8 mouse cellular contexts compared by ENCODE assay signal in genomic region chr7:100663190-100663589, GRCm38 (mm10). TPM values are rescaled to one million over a fixed set of nuclear protein-coding genes. Genes with fewer than 3 reads are reported as not detected.
DNase-seq lines count a peak whose midpoint lies in the region; ATAC-seq and TF ChIP-seq lines count a peak whose summit lies in the region.

No protein-coding gene starts in this region.

- H3K4me3 ChIP-seq in CH12.LX (replicated peaks in 1 of 3; ENCODE audit: low read depth in 2 of 3, low read length in 2 of 3, poor library complexity in 1 of 3), result no peak overlapping the region
- H3K4me3 ChIP-seq in forebrain, embryonic 13.5 days, result no peak overlapping the region
- no peak overlapping the region for H3K4me3 ChIP-seq in liver, embryonic 16.5 days (ENCODE audit: low read depth, low read length)
- H3K4me3 ChIP-seq in neural tube, embryonic 13.5 days, result 0 out of 2 replicates have a peak overlapping the region, but pooled peaks have one; percentile 8

- peaks cover 14 to 27% of the 10 kb centered on the region in 2 experiments for H3K4me1 ChIP-seq in CH12.LX (ENCODE audit: control insufficient read depth in 1 of 2, insufficient read depth in 2 of 2)
- peaks cover 9% of the 10 kb centered on the region for H3K4me1 ChIP-seq in forebrain, embryonic 13.5 days
- H3K4me1 ChIP-seq in liver, embryonic 16.5 days (ENCODE audit: control insufficient read depth, low read depth, low read length), result peaks cover 5% of the 10 kb centered on the region
- H3K4me1 ChIP-seq in neural tube, embryonic 13.5 days (replicated peaks), result peaks cover 23% of the 10 kb centered on the region

- WGBS in forebrain, embryonic 13.5 days, result 2% methylated on average over 13 of the region's 13 CpGs
- WGBS in liver, embryonic 16.5 days (ENCODE audit: insufficient replicate concordance), result 3% methylated on average over 13 of the region's 13 CpGs
- under 1% methylated on average over 13 of the region's 13 CpGs for WGBS in neural tube, embryonic 13.5 days

- peak; percentile 97 to 98 for TF ChIP-seq CTCF in CH12.LX (conservative IDR thresholded peaks at IDR 0.05 in 1 of 2, IDR thresholded peaks at IDR 0.05 in 1 of 2; ENCODE audit: low read depth in 2 of 2, low read length in 2 of 2)

- no peaks in the 10 kb centered on the region for H3K79me2 ChIP-seq in CH12.LX (replicated peaks; ENCODE audit: control insufficient read depth, extremely low read depth, insufficient read depth, poor library complexity, severe bottlenecking)

- H3K27me3 ChIP-seq in CH12.LX (replicated peaks), result peaks cover 46% of the 10 kb centered on the region
- no peaks in the 10 kb centered on the region for H3K27me3 ChIP-seq in forebrain, embryonic 13.5 days
- H3K27me3 ChIP-seq in liver, embryonic 16.5 days (ENCODE audit: control insufficient read depth, insufficient read depth, low read depth, low read length), result peaks cover 13% of the 10 kb centered on the region
- no peaks in the 10 kb centered on the region for H3K27me3 ChIP-seq in neural tube, embryonic 13.5 days

- no peak overlapping the region for H3K9ac ChIP-seq in CH12.LX (ENCODE audit: insufficient read depth, low read depth)
- H3K9ac ChIP-seq in forebrain, embryonic 13.5 days, result peak overlapping the region; percentile 43
- H3K9ac ChIP-seq in liver, embryonic 16.5 days (ENCODE audit: low read depth, low read length), result no peak overlapping the region
- peak overlapping the region; percentile 32 for H3K9ac ChIP-seq in neural tube, embryonic 13.5 days

- intact Hi-C loops in heart, postnatal 10 days (cut with DNase I), result loop anchor here (1.0 to 5.0 kb wide), 3 partner anchors 18 to 236 kb away; no protein-coding TSS in a partner anchor

- dilution Hi-C loops in CH12.LX (cut with MboI; ENCODE audit: extremely low pct_ligation_motif_present, extremely low pct_unique_long_range_greater_than_20kb, low sequenced_read_pairs), result no loop called here

- H3K27ac ChIP-seq in CH12.LX (ENCODE audit: insufficient read depth, low read depth), result no peak overlapping the region
- H3K27ac ChIP-seq in forebrain, embryonic 13.5 days, result no peak overlapping the region
- no peak overlapping the region for H3K27ac ChIP-seq in liver, embryonic 16.5 days (ENCODE audit: low read length)
- peak overlapping the region; percentile 47 for H3K27ac ChIP-seq in neural tube, embryonic 13.5 days (replicated peaks)

- in situ Hi-C loops in CH12.LX (cut with MboI; ENCODE audit: low pct_ligation_motif_present, low pct_unique_long_range_greater_than_20kb, low sequenced_read_pairs), result no loop called here

- peak; percentile 90 for DNase-seq in CH12.LX (ENCODE audit: extremely low read depth)
- peak; percentile 76 for DNase-seq in c-Kit-positive CD71-positive TER-119-positive erythroid progenitor cells, embryonic 14.5 days (ENCODE audit: low spot score)
- peak; percentile 95 to 96 for DNase-seq in heart, postnatal 10 days
- peak; percentile 98 for DNase-seq in kidney, postnatal 4 days
- peak; percentile 74 for DNase-seq in telencephalon, adult 2 months (ENCODE audit: low read depth, low spot score)

- TF ChIP-seq EP300 in CH12.LX (IDR thresholded peaks at IDR 0.05; ENCODE audit: low read length), result peak; percentile 18; the same call in 1 of the 2 replicates

- peak; percentile 87 for TF ChIP-seq RAD21 in CH12.LX (IDR thresholded peaks at IDR 0.05; ENCODE audit: low read depth, low read length)

- ATAC-seq in forebrain, embryonic 13.5 days, result peak; percentile 89
- peak; percentile 70 for ATAC-seq in liver, embryonic 16.5 days (ENCODE audit: low read depth)
- peak; percentile 93 for ATAC-seq in neural tube, embryonic 13.5 days (ENCODE audit: low read depth)

- no peaks in the 10 kb centered on the region for H3K36me3 ChIP-seq in CH12.LX (replicated peaks in 1 of 2; ENCODE audit: control insufficient read depth in 1 of 2, insufficient read depth in 1 of 2, low read length in 1 of 2)
- H3K36me3 ChIP-seq in forebrain, embryonic 13.5 days (ENCODE audit: poor library complexity, severe bottlenecking), result no peaks in the 10 kb centered on the region
- H3K36me3 ChIP-seq in liver, embryonic 16.5 days (ENCODE audit: control insufficient read depth, insufficient read depth), result no peaks in the 10 kb centered on the region
- H3K36me3 ChIP-seq in neural tube, embryonic 13.5 days, result no peaks in the 10 kb centered on the region

- no peaks in the 10 kb centered on the region for H3K9me3 ChIP-seq in CH12.LX (replicated peaks; ENCODE audit: low read length)
- no peaks in the 10 kb centered on the region for H3K9me3 ChIP-seq in forebrain, embryonic 13.5 days (replicated peaks)
- H3K9me3 ChIP-seq in liver, embryonic 16.5 days (replicated peaks; ENCODE audit: control insufficient read depth, low read length), result no peaks in the 10 kb centered on the region
- H3K9me3 ChIP-seq in neural tube, embryonic 13.5 days, result no peaks in the 10 kb centered on the region

- TF ChIP-seq POLR2A in CH12.LX (IDR thresholded peaks at IDR 0.05; ENCODE audit: low read depth, low read length), result no peak

- H3K4me2 ChIP-seq in CH12.LX (ENCODE audit: insufficient read depth, low read depth, poor library complexity, severe bottlenecking), result peak overlapping the region; percentile 69
- peak overlapping the region; percentile 41 for H3K4me2 ChIP-seq in forebrain, embryonic 13.5 days
- no peak overlapping the region for H3K4me2 ChIP-seq in liver, embryonic 16.5 days (ENCODE audit: low read depth, low read length)
- peak overlapping the region; percentile 44 for H3K4me2 ChIP-seq in neural tube, embryonic 13.5 days

TF ChIP-seq in CH12.LX, 34 proteins besides CTCF, POLR2A, EP300 and RAD21 (continues in another document):
- TF ChIP-seq RCOR1 (conservative IDR thresholded peaks at IDR 0.05; ENCODE audit: low read depth, low read length) (no peak), TCF12 (IDR thresholded peaks at IDR 0.05; ENCODE audit: low read depth, low read length) (0 out of 2 replicates have a peak, but pooled peaks have one; percentile 37), MAFK (IDR thresholded peaks at IDR 0.05; ENCODE audit: insufficient replicate concordance, low read length) (no peak), USF1 (IDR thresholded peaks at IDR 0.05; ENCODE audit: low read depth, low read length) (no peak), POLR2AphosphoS2 (IDR thresholded peaks at IDR 0.05; ENCODE audit: low read depth, low read length) (no peak), NELFE (IDR thresholded peaks at IDR 0.05; ENCODE audit: low read depth, low read length) (no peak; the same call in 1 of the 2 replicates), MXI1 (IDR thresholded peaks at IDR 0.05; ENCODE audit: low read depth, low read length) (no peak; the same call in 1 of the 2 replicates), MEF2A (IDR thresholded peaks at IDR 0.05; ENCODE audit: borderline replicate concordance, low read depth, low read length) (peak; percentile 19; the same call in 1 of the 2 replicates), SMC3 (IDR thresholded peaks at IDR 0.05; ENCODE audit: low read depth, low read length) (peak; percentile 93), CHD1 (IDR thresholded peaks at IDR 0.05; ENCODE audit: low read depth, low read length) (no peak), USF2 (conservative IDR thresholded peaks at IDR 0.05; ENCODE audit: low read depth, low read length) (no peak), PAX5 (IDR thresholded peaks at IDR 0.05; ENCODE audit: low read length) (no peak), MAX (IDR thresholded peaks at IDR 0.05; ENCODE audit: low read length) (0 out of 2 replicates have a peak, but pooled peaks have one; percentile 32), UBTF (IDR thresholded peaks at IDR 0.05; ENCODE audit: low read depth, low read length) (no peak), SIN3A (IDR thresholded peaks at IDR 0.05; ENCODE audit: low read length) (peak; percentile 51; the same call in 1 of the 2 replicates), BHLHE40 (IDR thresholded peaks at IDR 0.05; ENCODE audit: low read depth, low read length) (0 out of 2 replicates have a peak, but pooled peaks have one; percentile 33), HCFC1 (IDR thresholded peaks at IDR 0.05; ENCODE audit: low read depth, low read length) (no peak)

RNA-seq across cellular contexts. Expression of gene Plekhb1, which starts 1.0 kb away (rescaled TPM):
- 0.04 and 0.08 TPM in 2 replicates for total RNA-seq in CH12.LX (2012; rRNA removed)
- not detected in 2 replicates for total RNA-seq in CH12.LX (2014; rRNA removed)
- not detected in 2 replicates for polyA plus RNA-seq in CH12.LX (2012; ENCODE audit: insufficient read length, low read depth)
- 3.5 and 3.9 TPM in 2 replicates for polyA plus RNA-seq in forebrain, embryonic 13.5 days (2015; fragmentation: Nextera tagmentation; extraction: Ambion mirVana)
- total RNA-seq in heart, postnatal 10 days (2021), result 1 to 10 TPM; 1.6 to 2.3 TPM
- polyA plus RNA-seq in liver, embryonic 16.5 days (2015; fragmentation: Nextera tagmentation; extraction: Ambion mirVana), result 0.33 and 0.65 TPM in 2 replicates
- 25.8 and 26.9 TPM in 2 replicates for polyA plus RNA-seq in neural tube, embryonic 13.5 days (2015; fragmentation: Nextera tagmentation; extraction: Ambion mirVana)

RNA-seq across cellular contexts. Expression of gene Fam168a, which starts 43.2 kb away (rescaled TPM):
- total RNA-seq in CH12.LX (2012; rRNA removed) (3.4 and 4.0 TPM in 2 replicates), CH12.LX (2014; rRNA removed) (4.9 and 5.2 TPM in 2 replicates)
- 11.6 and 15.0 TPM in 2 replicates for polyA plus RNA-seq in CH12.LX (2012; ENCODE audit: insufficient read length, low read depth)
- polyA plus RNA-seq in forebrain, embryonic 13.5 days (2015; fragmentation: Nextera tagmentation; extraction: Ambion mirVana), result 80.0 and 85.9 TPM in 2 replicates
- 10 to 100 TPM; 52.7 to 53.7 TPM for total RNA-seq in heart, postnatal 10 days (2021)
- 5.0 and 6.3 TPM in 2 replicates for polyA plus RNA-seq in liver, embryonic 16.5 days (2015; fragmentation: Nextera tagmentation; extraction: Ambion mirVana)
- 90.4 and 97.8 TPM in 2 replicates for polyA plus RNA-seq in neural tube, embryonic 13.5 days (2015; fragmentation: Nextera tagmentation; extraction: Ambion mirVana)

RNA-seq across cellular contexts. Expression of gene Mrpl48, which starts 55.1 kb away (rescaled TPM):
- total RNA-seq in CH12.LX (2012; rRNA removed), result 39.1 and 42.5 TPM in 2 replicates
- 99.4 and 104 TPM in 2 replicates for total RNA-seq in CH12.LX (2014; rRNA removed)
- 98.5 and 110 TPM in 2 replicates for polyA plus RNA-seq in CH12.LX (2012; ENCODE audit: insufficient read length, low read depth)
- polyA plus RNA-seq in forebrain, embryonic 13.5 days (2015; fragmentation: Nextera tagmentation; extraction: Ambion mirVana), result 67.6 and 69.9 TPM in 2 replicates
- 10 to 100 TPM; 70.3 to 70.4 TPM for total RNA-seq in heart, postnatal 10 days (2021)
- 37.4 and 38.8 TPM in 2 replicates for polyA plus RNA-seq in liver, embryonic 16.5 days (2015; fragmentation: Nextera tagmentation; extraction: Ambion mirVana)
- polyA plus RNA-seq in neural tube, embryonic 13.5 days (2015; fragmentation: Nextera tagmentation; extraction: Ambion mirVana), result 79.0 and 85.6 TPM in 2 replicates

RNA-seq across cellular contexts. Expression of gene Rab6a, which starts 56.0 kb away (rescaled TPM):
- total RNA-seq in CH12.LX (2012; rRNA removed), result 11.1 and 12.0 TPM in 2 replicates
- 30.7 and 35.2 TPM in 2 replicates for total RNA-seq in CH12.LX (2014; rRNA removed)
- 23.2 and 30.7 TPM in 2 replicates for polyA plus RNA-seq in CH12.LX (2012; ENCODE audit: insufficient read length, low read depth)
- 147 and 152 TPM in 2 replicates for polyA plus RNA-seq in forebrain, embryonic 13.5 days (2015; fragmentation: Nextera tagmentation; extraction: Ambion mirVana)
- total RNA-seq in heart, postnatal 10 days (2021), result 10 to 100 TPM; 77.2 to 78.6 TPM
- 30.8 and 34.9 TPM in 2 replicates for polyA plus RNA-seq in liver, embryonic 16.5 days (2015; fragmentation: Nextera tagmentation; extraction: Ambion mirVana)
- polyA plus RNA-seq in neural tube, embryonic 13.5 days (2015; fragmentation: Nextera tagmentation; extraction: Ambion mirVana), result 245 and 256 TPM in 2 replicates

Comparison
In these comparisons a context has a peak if more than half of its experiments do, and no peak if none do; other contexts are left out.
1. H3K9ac ChIP-seq: peak in forebrain, embryonic 13.5 days (single experiment) and neural tube, embryonic 13.5 days (single experiment); none in CH12.LX (single experiment) and liver, embryonic 16.5 days (single experiment).
2. Peak in every context shown above with its lines, with median percentiles within 50 percentile points of each other: DNase-seq and ATAC-seq.